Mouse (Mus musculus) midbrain, embryonic 15.5 days (tissue): Measurements from ENCODE around the gene Arf1. TPM values are rescaled to one million over a fixed set of nuclear protein-coding genes. Genes with fewer than 3 reads are reported as not detected.

Source experiments
- ATAC-seq: fragments of 200-750 bp; cut with Nextera tagmentation; replicated peaks from 2 replicates; pipeline ENCODE4 v1.8.0; 2017; ENCODE audit warnings: moderate TSS enrichment
- H3K27ac ChIP-seq: fragments of 300-500 bp; sonication (generic); 2 replicates; pipeline ENCODE4 v1.5.1; 2015; ENCODE audit warnings: mild to moderate bottlenecking, inconsistent platforms
- H3K27me3 ChIP-seq: fragments of 300-500 bp; sonication (generic); replicated peaks from 2 replicates; pipeline ENCODE4 v1.6.1; 2015; ENCODE audit warnings: inconsistent platforms
- H3K36me3 ChIP-seq: fragments of 300-500 bp; sonication (generic); replicated peaks from 2 replicates; pipeline ENCODE4 v1.6.1; 2015; ENCODE audit warnings: inconsistent platforms
- H3K4me1 ChIP-seq: fragments of 300-500 bp; sonication (generic); 2 replicates; pipeline ENCODE4 v1.6.1; 2015; ENCODE audit warnings: inconsistent platforms
- H3K4me2 ChIP-seq: fragments of 300-500 bp; sonication (generic); 2 replicates; pipeline ENCODE4 v1.6.1; 2015; ENCODE audit warnings: inconsistent platforms, mild to moderate bottlenecking, moderate library complexity
- H3K4me3 ChIP-seq: fragments of 300-500 bp; sonication (generic); 2 replicates; pipeline ENCODE4 v1.5.1; 2015; ENCODE audit warnings: mild to moderate bottlenecking, inconsistent platforms
- H3K9ac ChIP-seq: fragments of 300-500 bp; sonication (generic); 2 replicates; pipeline ENCODE4 v1.6.1; 2015; ENCODE audit warnings: mild to moderate bottlenecking, inconsistent platforms
- H3K9me3 ChIP-seq: fragments of 300-500 bp; sonication (generic); 2 replicates; pipeline ENCODE4 v1.6.1; 2016; ENCODE audit warnings: inconsistent platforms
- WGBS: fragments of 180-500 bp; shearing (Covaris S2); methylation state at CpG from one replicate; pipeline ENCODE4 v1.1.7; 2015; ENCODE audit warnings: mixed read lengths; 5-methylcytosine and 5-hydroxymethylcytosine counted together
- polyA plus RNA-seq: library from polyadenylated mRNA; unstranded; fragments of >200 nt; fragmentation: Nextera tagmentation; extraction: Ambion mirVana; gene quantifications from 2 replicates; pipeline ENCODE4 v1.2.1, GENCODE M21; 2015

The Arf1 gene
- polyA plus RNA-seq: 645 TPM in 2 replicates

DNA sequence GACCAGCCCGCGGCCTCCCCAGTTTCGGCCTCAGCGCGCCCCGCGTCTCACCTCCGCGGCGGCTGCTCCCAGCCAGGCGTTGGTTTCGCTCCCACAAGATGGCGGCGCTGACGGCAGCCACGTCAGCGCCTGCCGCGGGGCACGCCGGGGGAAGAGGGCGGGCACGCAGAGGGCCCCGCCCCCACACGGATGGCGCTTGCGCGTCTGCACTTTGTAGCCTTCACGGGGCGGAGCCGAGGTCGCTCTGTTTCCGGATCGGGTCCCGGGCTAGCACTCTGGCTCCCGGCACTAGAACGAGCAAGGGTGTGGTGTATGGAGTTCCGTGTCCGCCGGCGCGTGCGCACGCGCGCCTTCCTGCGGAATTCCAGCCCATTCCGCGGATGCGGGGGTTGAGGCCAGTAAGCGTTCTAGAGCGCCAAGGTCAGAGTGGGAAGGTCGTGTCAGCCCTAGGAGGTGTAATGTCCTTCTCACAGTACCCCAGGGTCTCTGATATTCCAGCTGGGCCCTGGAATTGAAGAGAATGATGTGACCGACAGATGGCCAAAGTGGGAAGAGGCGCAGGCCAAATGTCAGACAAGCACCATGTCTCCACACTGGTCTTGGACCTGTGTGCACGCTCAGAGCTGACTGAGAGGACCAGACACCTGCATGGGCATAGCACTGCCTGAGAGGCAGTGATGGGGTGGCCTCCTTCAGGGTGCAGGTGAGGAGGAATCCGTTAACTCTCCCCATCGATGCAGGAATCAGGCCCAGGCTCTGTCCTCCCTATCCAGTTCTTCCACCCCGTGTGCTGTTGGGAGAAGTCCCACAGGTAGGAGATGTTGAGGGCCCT, at the start of gene Arf1:
TSS of gene Arf1 (minus strand) at position 149 of the 832 bp plus-strand sequence.
- H3K36me3 ChIP-seq: no peaks in the 10 kb centered on the region
- 4% methylated on average over 59 of the region's 59 CpGs for WGBS
- H3K27ac ChIP-seq: peak within 1 kb of the TSS; percentile 96
- H3K4me3 ChIP-seq: peak within 1 kb of the TSS; percentile 100
- peak; percentile 95 for ATAC-seq
- peaks cover 44% of the 10 kb centered on the region for H3K4me1 ChIP-seq
- H3K4me2 ChIP-seq: peak within 1 kb of the TSS; percentile 86
- no peaks in the 10 kb centered on the region for H3K9me3 ChIP-seq
- no peaks in the 10 kb centered on the region for H3K27me3 ChIP-seq
- H3K9ac ChIP-seq: peak within 1 kb of the TSS; percentile 100

- WGBS: 44% methylated on average over 2 of the region's 2 CpGs
- Histone ChIP-seq H3K4me2 (no peak overlapping the region), H3K4me3 (no peak overlapping the region), H3K9ac (no peak overlapping the region), H3K27me3 (peaks cover 6% of the 10 kb centered on the region), H3K9me3 (no peaks in the 10 kb centered on the region), H3K36me3 (no peaks in the 10 kb centered on the region), H3K27ac (no peak overlapping the region), H3K4me1 (no peaks in the 10 kb centered on the region)
- no peak for ATAC-seq
Measured at GRCm38 (mm10) chr11:59276877-59277276, 48.8 kb upstream of the Arf1 start.

DNA sequence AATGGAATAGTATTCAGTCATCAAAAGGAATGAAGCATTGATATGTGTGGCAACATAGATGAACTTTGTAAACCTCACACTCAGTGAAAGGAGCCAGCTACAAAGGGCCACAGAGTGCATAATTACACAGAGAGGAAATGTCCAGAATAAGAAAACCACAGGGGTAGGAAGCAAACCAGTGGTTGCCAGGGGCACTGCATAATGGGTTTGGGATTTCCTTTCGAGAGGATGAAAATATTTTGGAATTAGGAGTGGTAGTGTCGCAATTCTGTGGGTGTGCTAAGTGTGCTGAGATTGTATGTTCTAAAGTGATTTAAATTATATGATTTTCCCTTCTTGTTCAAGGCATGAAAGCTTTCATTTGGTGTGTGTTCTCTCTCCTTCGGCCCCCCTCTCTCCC, 46.1 kb upstream of the Arf1 start:
- no peaks in the 10 kb centered on the region for H3K36me3 ChIP-seq
- peaks cover 3% of the 10 kb centered on the region for H3K27me3 ChIP-seq
- no peaks in the 10 kb centered on the region for H3K4me1 ChIP-seq
- H3K4me2 ChIP-seq: no peak overlapping the region
- WGBS: 60% methylated on average over 3 of the region's 3 CpGs
- H3K4me3 ChIP-seq: no peak overlapping the region
- no peak for ATAC-seq
- no peak overlapping the region for H3K27ac ChIP-seq
- H3K9ac ChIP-seq: no peak overlapping the region
- no peaks in the 10 kb centered on the region for H3K9me3 ChIP-seq

GRCm38 (mm10) chr11:59266727-59267126, 38.7 kb upstream of the Arf1 start:
- Histone ChIP-seq H3K9me3 (no peaks in the 10 kb centered on the region), H3K4me1 (peaks cover 10% of the 10 kb centered on the region), H3K4me2 (no peak overlapping the region), H3K36me3 (no peaks in the 10 kb centered on the region), H3K9ac (no peak overlapping the region), H3K27me3 (peaks cover 26% of the 10 kb centered on the region), H3K27ac (no peak overlapping the region), H3K4me3 (no peak overlapping the region)
- ATAC-seq: no peak
- 26% methylated on average over 6 of the region's 6 CpGs for WGBS

DNA sequence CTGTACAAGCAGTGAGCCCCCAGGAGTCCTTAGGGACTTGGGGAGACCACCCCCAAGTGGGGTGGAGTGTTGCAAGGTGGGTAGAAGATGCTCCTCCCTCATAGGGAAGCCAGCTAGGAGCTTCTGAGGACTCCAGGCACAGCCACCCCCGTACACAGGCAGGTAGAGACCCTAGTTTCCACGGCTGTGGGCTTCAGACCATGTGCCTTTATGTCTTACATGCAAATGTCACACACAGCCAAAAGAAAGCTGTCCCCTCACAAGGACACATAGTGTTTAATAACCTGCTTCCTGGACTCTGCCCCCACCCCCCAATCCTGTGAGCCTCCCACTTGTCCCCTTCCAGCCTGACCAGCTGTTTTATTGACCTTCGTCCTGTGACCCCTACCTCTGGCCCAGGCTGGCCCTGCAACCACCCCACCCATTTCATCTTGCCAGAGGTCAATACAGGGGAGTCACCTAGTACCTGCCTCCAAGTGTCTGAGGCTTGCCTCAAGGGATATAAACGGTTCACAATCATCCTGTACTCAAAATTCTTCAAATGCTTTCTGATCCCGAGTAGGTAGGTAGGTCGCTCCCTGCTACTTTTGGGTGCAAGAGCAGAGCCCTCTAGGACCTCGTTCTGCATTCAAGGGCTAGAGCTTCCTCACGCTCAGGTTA, 37.2 kb upstream of the Arf1 start:
- Histone ChIP-seq H3K4me2 (no peak overlapping the region), H3K4me1 (peaks cover 10% of the 10 kb centered on the region), H3K9ac (no peak overlapping the region), H3K27ac (no peak overlapping the region), H3K9me3 (no peaks in the 10 kb centered on the region), H3K36me3 (no peaks in the 10 kb centered on the region), H3K27me3 (peaks cover 36% of the 10 kb centered on the region), H3K4me3 (no peak overlapping the region)
- 49% methylated on average over 8 of the region's 8 CpGs for WGBS
- no peak for ATAC-seq

GRCm38 (mm10) chr11:59264593-59264992, 36.5 kb upstream of the Arf1 start:
- peak overlapping the region; percentile 62 for H3K9ac ChIP-seq
- 6% methylated on average over 8 of the region's 8 CpGs for WGBS
- peaks cover 10% of the 10 kb centered on the region for H3K4me1 ChIP-seq
- no peaks in the 10 kb centered on the region for H3K36me3 ChIP-seq
- H3K27me3 ChIP-seq: peaks cover 37% of the 10 kb centered on the region
- peak; percentile 51; the same call in 1 of the 2 replicates for ATAC-seq
- H3K4me2 ChIP-seq: peak overlapping the region; percentile 78
- no peaks in the 10 kb centered on the region for H3K9me3 ChIP-seq
- H3K27ac ChIP-seq: peak overlapping the region; percentile 57; the same call in 1 of the 2 replicates
- peak overlapping the region; percentile 47 for H3K4me3 ChIP-seq

DNA sequence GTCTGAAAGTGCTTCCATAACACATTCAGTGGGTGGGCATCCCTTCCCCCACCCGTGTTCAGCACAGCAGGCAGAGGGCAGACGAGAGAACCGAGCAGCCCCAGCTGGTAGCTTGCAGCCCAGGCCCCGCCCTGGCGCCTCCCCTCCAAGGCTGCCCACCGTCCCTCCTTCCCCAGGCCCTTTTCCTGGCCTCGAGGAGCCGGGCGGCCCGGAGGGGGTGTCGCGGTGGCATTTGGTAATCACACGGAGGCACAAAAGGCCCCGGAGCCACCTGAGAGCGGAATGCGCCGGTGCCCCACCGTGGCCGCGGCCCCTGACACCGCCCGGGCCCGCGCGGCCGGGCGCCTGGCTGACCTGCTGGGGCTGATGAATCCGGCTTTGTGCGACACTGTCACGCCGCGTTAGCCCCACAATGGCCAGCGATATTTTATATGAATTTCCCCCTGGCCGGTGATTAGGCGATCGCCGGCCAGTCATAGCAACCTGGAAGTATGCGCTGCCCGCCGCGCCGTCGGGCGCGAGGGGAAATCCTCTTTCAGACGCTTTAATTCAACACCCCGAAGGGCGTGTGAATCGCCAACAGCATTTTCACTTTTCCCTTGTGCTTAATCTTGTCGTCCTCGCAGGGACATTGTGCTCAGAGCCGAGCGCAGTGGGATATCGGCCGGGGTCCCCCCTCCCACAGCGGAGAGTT, 35.9 kb upstream of the Arf1 start:
- Histone ChIP-seq H3K4me1 (peaks cover 10% of the 10 kb centered on the region), H3K4me3 (peak overlapping the region; percentile 47), H3K4me2 (peak overlapping the region; percentile 78), H3K27ac (peak overlapping the region; percentile 57; the same call in 1 of the 2 replicates), H3K9me3 (no peaks in the 10 kb centered on the region), H3K27me3 (peaks cover 37% of the 10 kb centered on the region), H3K36me3 (no peaks in the 10 kb centered on the region), H3K9ac (peak overlapping the region; percentile 62)
- peak; percentile 95 for ATAC-seq
- WGBS: under 1% methylated on average over 56 of the region's 56 CpGs

DNA sequence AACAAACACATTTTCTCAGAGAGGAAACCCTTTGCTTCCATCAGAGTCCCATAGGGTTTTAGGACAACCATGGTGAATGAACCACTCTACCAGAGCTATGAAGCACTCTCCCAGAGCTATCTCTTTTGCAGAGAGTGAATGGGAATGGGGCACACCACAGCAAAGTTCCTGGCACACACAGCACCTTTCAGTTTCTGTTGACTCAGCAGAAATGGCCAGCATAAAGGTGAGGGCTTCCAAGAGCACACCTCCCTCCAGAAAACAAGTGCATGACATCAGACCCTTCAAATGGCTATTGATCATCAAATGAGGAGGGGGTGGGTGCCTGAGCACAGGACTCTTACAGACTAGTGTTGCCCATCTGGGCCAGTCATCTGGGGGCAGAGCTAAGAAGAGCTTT, 34.2 kb upstream of the Arf1 start:
- H3K4me1 ChIP-seq: peaks cover 10% of the 10 kb centered on the region
- H3K36me3 ChIP-seq: no peaks in the 10 kb centered on the region
- no peaks in the 10 kb centered on the region for H3K9me3 ChIP-seq
- H3K27ac ChIP-seq: no peak overlapping the region
- ATAC-seq: no peak
- H3K4me2 ChIP-seq: no peak overlapping the region
- H3K27me3 ChIP-seq: peaks cover 36% of the 10 kb centered on the region
- H3K4me3 ChIP-seq: no peak overlapping the region
- H3K9ac ChIP-seq: no peak overlapping the region

DNA sequence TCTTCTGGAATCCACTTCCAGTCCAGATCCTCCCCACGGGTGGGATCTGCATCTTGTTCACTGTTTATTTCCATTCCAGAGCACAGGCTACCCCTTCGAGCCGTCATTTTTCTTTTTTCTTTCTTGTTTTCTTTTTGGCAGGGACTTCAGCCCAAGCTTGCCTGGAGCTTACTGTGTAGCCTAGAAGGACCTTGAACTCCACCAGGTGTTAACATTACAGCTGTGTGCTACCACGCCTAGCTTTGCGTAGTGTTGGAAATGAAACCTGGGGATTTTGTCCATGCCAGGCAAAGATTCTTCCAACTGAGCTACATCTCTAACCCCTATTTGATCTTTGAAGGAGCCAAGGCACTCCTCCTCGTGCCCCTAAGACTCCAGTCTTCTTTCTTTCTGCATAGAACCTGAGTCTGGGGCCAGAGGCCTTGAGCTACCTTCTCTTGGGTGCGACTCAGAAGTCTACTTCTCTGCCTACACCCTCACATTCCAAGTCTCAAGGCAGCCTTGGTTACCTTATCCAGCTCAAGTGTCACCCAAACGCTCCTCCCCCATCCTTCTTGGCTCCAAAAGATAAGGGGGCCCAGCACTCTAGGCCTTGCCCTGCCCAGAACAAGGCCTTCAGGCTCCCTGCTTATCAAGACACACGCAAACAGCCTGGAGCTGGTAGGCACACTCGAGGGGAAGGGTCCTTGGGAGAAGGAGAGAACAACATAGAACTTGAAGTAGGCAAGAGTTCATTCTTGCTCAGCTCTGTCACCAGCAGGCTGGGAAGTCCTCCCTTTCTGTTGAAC, 32.8 kb upstream of the Arf1 start:
- 89% methylated on average over 10 of the region's 10 CpGs for WGBS

DNA sequence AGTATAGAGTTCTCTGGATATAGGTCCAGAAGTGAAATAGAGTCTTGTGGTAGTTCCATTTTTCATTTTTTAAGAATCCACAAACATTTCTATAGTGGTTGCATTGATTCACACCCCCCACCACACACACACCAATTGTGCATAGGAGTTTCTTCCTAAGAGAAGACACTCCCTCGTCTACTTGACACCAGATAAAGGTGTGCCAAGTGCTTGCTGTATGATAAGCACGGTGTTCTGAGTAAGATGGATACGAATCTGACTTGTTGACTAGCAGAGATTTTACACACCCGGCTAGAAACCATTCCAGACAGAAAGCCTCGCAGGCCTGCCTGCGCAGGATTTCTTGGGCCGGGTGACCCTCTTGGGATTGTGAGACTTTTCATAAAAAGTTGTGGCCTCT, 31.6 kb upstream of the Arf1 start:
- peaks cover 17% of the 10 kb centered on the region for H3K27me3 ChIP-seq
- ATAC-seq: no peak

More for the DNA sequence above, 32.8 kb upstream of the Arf1 start:
- Histone ChIP-seq H3K27ac (no peak overlapping the region), H3K4me3 (no peak overlapping the region), H3K36me3 (no peaks in the 10 kb centered on the region), H3K9ac (no peak overlapping the region), H3K27me3 (peaks cover 22% of the 10 kb centered on the region), H3K4me2 (no peak overlapping the region), H3K9me3 (no peaks in the 10 kb centered on the region), H3K4me1 (peaks cover 10% of the 10 kb centered on the region)
- ATAC-seq: no peak

GRCm38 (mm10) chr11:59248101-59248500, 20.0 kb upstream of the Arf1 start:
- H3K27ac ChIP-seq: no peak overlapping the region
- H3K36me3 ChIP-seq: no peaks in the 10 kb centered on the region
- WGBS: 78% methylated on average over 10 of the region's 10 CpGs
- no peak overlapping the region for H3K4me2 ChIP-seq
- H3K4me1 ChIP-seq: no peaks in the 10 kb centered on the region
- H3K4me3 ChIP-seq: no peak overlapping the region
- no peak for ATAC-seq
- H3K27me3 ChIP-seq: no peaks in the 10 kb centered on the region; the same call in 1 of the 2 replicates
- no peak overlapping the region for H3K9ac ChIP-seq
- H3K9me3 ChIP-seq: no peaks in the 10 kb centered on the region

More for the DNA sequence above, 31.6 kb upstream of the Arf1 start:
- no peak overlapping the region for H3K4me3 ChIP-seq
- WGBS: 90% methylated on average over 7 of the region's 7 CpGs
- no peaks in the 10 kb centered on the region for H3K9me3 ChIP-seq
- H3K4me1 ChIP-seq: peaks cover 10% of the 10 kb centered on the region
- H3K4me2 ChIP-seq: no peak overlapping the region
- no peak overlapping the region for H3K9ac ChIP-seq
- no peak overlapping the region for H3K27ac ChIP-seq
- H3K36me3 ChIP-seq: no peaks in the 10 kb centered on the region
